Mouse (Mus musculus): ENCODE measurements around the gene Pdik1l. TPM values are rescaled to one million over a fixed set of nuclear protein-coding genes. Genes with fewer than 3 reads are reported as not detected.
A peak's percentile ranks its signal among the peaks of the same experiment; 100 is the strongest.

Pdik1l gene
- total and polyA plus RNA-seq, 3 experiments, result 12.1 to 14.6 (median 13.7) TPM

GRCm38 (mm10) chr4:134243516-134244250 is 44.0 kb downstream of the Pdik1l start, which contains the start of gene E130218I03Rik:
Gene E130218I03Rik, plus strand, starts transcription at chr4:134243662.
- dilution Hi-C loops (cut with MboI; ENCODE audit: extremely low pct_ligation_motif_present, extremely low pct_unique_long_range_greater_than_20kb, low sequenced_read_pairs), result no loop called here
- in situ Hi-C loops (cut with MboI; ENCODE audit: low pct_ligation_motif_present, low pct_unique_long_range_greater_than_20kb, low sequenced_read_pairs), result no loop called here
- H3K9me3 ChIP-seq (replicated peaks; ENCODE audit: low read length), result no peaks in the 10 kb centered on the region
- H3K4me3 ChIP-seq (replicated peaks in 1 of 3; ENCODE audit: low read depth in 2 of 3, low read length in 2 of 3, poor library complexity in 1 of 3), result peak within 1 kb of the TSS; percentile 81 to 93 (median 89)
- H3K79me2 ChIP-seq (replicated peaks; ENCODE audit: control insufficient read depth, extremely low read depth, insufficient read depth, poor library complexity, severe bottlenecking), result peaks cover 10% of the 10 kb centered on the region; the same call in 1 of the 2 replicates
- TF ChIP-seq KAT2A (IDR thresholded peaks at IDR 0.05; ENCODE audit: insufficient replicate concordance, low read length) (no peak), POLR2A (IDR thresholded peaks at IDR 0.05; ENCODE audit: low read depth, low read length) (0 out of 2 replicates have a peak, but pooled peaks have one; percentile 23)
- H3K36me3 ChIP-seq (replicated peaks in 1 of 2; ENCODE audit: control insufficient read depth in 1 of 2, insufficient read depth in 1 of 2, low read length in 1 of 2), result peaks cover 7 to 17% of the 10 kb centered on the region in 2 experiments
- H3K4me1 ChIP-seq (ENCODE audit: control insufficient read depth in 1 of 2, insufficient read depth in 2 of 2), result peaks cover 9 to 19% of the 10 kb centered on the region in 2 experiments; a peak in 3 of 4 replicates
- H3K27me3 ChIP-seq (replicated peaks), result peaks cover 31% of the 10 kb centered on the region
- H3K9ac ChIP-seq (ENCODE audit: insufficient read depth, low read depth), result peak within 1 kb of the TSS; percentile 69
- H3K27ac ChIP-seq (ENCODE audit: insufficient read depth, low read depth), result no peak within 1 kb of the TSS
- peak within 1 kb of the TSS; percentile 42 for H3K4me2 ChIP-seq (ENCODE audit: insufficient read depth, low read depth, poor library complexity, severe bottlenecking)
- DNase-seq (ENCODE audit: extremely low read depth), result no peak

GRCm38 (mm10) chr4:134238686-134239085 is 49.0 kb downstream of the Pdik1l start:
- H3K79me2 ChIP-seq (replicated peaks; ENCODE audit: control insufficient read depth, extremely low read depth, insufficient read depth, poor library complexity, severe bottlenecking), result no peaks in the 10 kb centered on the region
- dilution Hi-C loops (cut with MboI; ENCODE audit: extremely low pct_ligation_motif_present, extremely low pct_unique_long_range_greater_than_20kb, low sequenced_read_pairs), result no loop called here
- in situ Hi-C loops (cut with MboI; ENCODE audit: low pct_ligation_motif_present, low pct_unique_long_range_greater_than_20kb, low sequenced_read_pairs), result no loop called here
- no peak overlapping the region for H3K4me3 ChIP-seq (replicated peaks in 1 of 3; ENCODE audit: low read depth in 2 of 3, low read length in 2 of 3, poor library complexity in 1 of 3)
- H3K27ac ChIP-seq (ENCODE audit: insufficient read depth, low read depth), result no peak overlapping the region
- H3K4me1 ChIP-seq (ENCODE audit: control insufficient read depth in 1 of 2, insufficient read depth in 2 of 2), result peaks cover 9 to 14% of the 10 kb centered on the region in 2 experiments; a peak in 3 of 4 replicates
- peaks cover 3% of the 10 kb centered on the region for H3K27me3 ChIP-seq (replicated peaks)
- no peak overlapping the region for H3K9ac ChIP-seq (ENCODE audit: insufficient read depth, low read depth)
- no peaks in the 10 kb centered on the region for H3K9me3 ChIP-seq (replicated peaks; ENCODE audit: low read length)
- no peak for DNase-seq (ENCODE audit: extremely low read depth)
- no peak overlapping the region for H3K4me2 ChIP-seq (ENCODE audit: insufficient read depth, low read depth, poor library complexity, severe bottlenecking)
- TF ChIP-seq USF2 (conservative IDR thresholded peaks at IDR 0.05; ENCODE audit: low read depth, low read length) (no peak), CTCF (conservative IDR thresholded peaks at IDR 0.05 in 1 of 2, IDR thresholded peaks at IDR 0.05 in 1 of 2; ENCODE audit: low read depth in 2 of 2, low read length in 2 of 2) (0 out of 4 replicates have a peak, but pooled peaks of 1 of the 2 experiments have one; percentile 18)
- peaks cover 4 to 11% of the 10 kb centered on the region in 2 experiments for H3K36me3 ChIP-seq (replicated peaks in 1 of 2; ENCODE audit: control insufficient read depth in 1 of 2, insufficient read depth in 1 of 2, low read length in 1 of 2)

- in situ Hi-C loops (cut with MboI; ENCODE audit: low pct_ligation_motif_present, low pct_unique_long_range_greater_than_20kb, low sequenced_read_pairs), result no loop called here
- Histone ChIP-seq H3K36me3 (replicated peaks in 1 of 2; ENCODE audit: control insufficient read depth in 1 of 2, insufficient read depth in 1 of 2, low read length in 1 of 2) (peaks cover 0 to 7% of the 10 kb centered on the region in 2 experiments), H3K27ac (ENCODE audit: insufficient read depth, low read depth) (no peak within 1 kb of the TSS), H3K9me3 (replicated peaks; ENCODE audit: low read length) (no peaks in the 10 kb centered on the region), H3K9ac (ENCODE audit: insufficient read depth, low read depth) (no peak within 1 kb of the TSS), H3K27me3 (replicated peaks) (peaks cover 4% of the 10 kb centered on the region), H3K4me2 (ENCODE audit: insufficient read depth, low read depth, poor library complexity, severe bottlenecking) (no peak within 1 kb of the TSS), H3K4me3 (replicated peaks in 1 of 3; ENCODE audit: low read depth in 2 of 3, low read length in 2 of 3, poor library complexity in 1 of 3) (no peak within 1 kb of the TSS), H3K79me2 (replicated peaks; ENCODE audit: control insufficient read depth, extremely low read depth, insufficient read depth, poor library complexity, severe bottlenecking) (no peaks in the 10 kb centered on the region), H3K4me1 (ENCODE audit: control insufficient read depth in 1 of 2, insufficient read depth in 2 of 2) (peaks cover 6 to 10% of the 10 kb centered on the region in 2 experiments; a peak in 2 of 4 replicates)
- DNase-seq (ENCODE audit: extremely low read depth), result no peak
- no peak for TF ChIP-seq CTCF (conservative IDR thresholded peaks at IDR 0.05 in 1 of 2, IDR thresholded peaks at IDR 0.05 in 1 of 2; ENCODE audit: low read depth in 2 of 2, low read length in 2 of 2)
- TF ChIP-seq NRF1 (IDR thresholded peaks at IDR 0.05; ENCODE audit: low read depth, low read length), result no peak
- TF ChIP-seq CHD2 (IDR thresholded peaks at IDR 0.05; ENCODE audit: low read length), result no peak
- no peak for TF ChIP-seq TBP (conservative IDR thresholded peaks at IDR 0.05; ENCODE audit: low read depth, low read length)
- no peak for TF ChIP-seq SMC3 (IDR thresholded peaks at IDR 0.05; ENCODE audit: low read depth, low read length)
- no peak for TF ChIP-seq NELFE (IDR thresholded peaks at IDR 0.05; ENCODE audit: low read depth, low read length)
- TF ChIP-seq MAFK (IDR thresholded peaks at IDR 0.05; ENCODE audit: insufficient replicate concordance, low read length), result no peak
- no peak for TF ChIP-seq KAT2A (IDR thresholded peaks at IDR 0.05; ENCODE audit: insufficient replicate concordance, low read length)
- no peak for TF ChIP-seq RCOR1 (conservative IDR thresholded peaks at IDR 0.05; ENCODE audit: low read depth, low read length)
- no peak for TF ChIP-seq TCF12 (IDR thresholded peaks at IDR 0.05; ENCODE audit: low read depth, low read length)
- no peak for TF ChIP-seq EP300 (IDR thresholded peaks at IDR 0.05; ENCODE audit: low read length)
- no peak for TF ChIP-seq E2F4 (IDR thresholded peaks at IDR 0.05; ENCODE audit: insufficient replicate concordance, low read depth, low read length)
- no peak for TF ChIP-seq ZMIZ1 (IDR thresholded peaks at IDR 0.05; ENCODE audit: low read depth, low read length)
- TF ChIP-seq MXI1 (IDR thresholded peaks at IDR 0.05; ENCODE audit: low read depth, low read length), result no peak
- no peak for TF ChIP-seq MYC (IDR thresholded peaks at IDR 0.05; ENCODE audit: low read depth, low read length)
- TF ChIP-seq USF1 (IDR thresholded peaks at IDR 0.05; ENCODE audit: low read depth, low read length), result no peak
- no peak for TF ChIP-seq IRF4 (IDR thresholded peaks at IDR 0.05; ENCODE audit: low read depth, low read length)
- no peak for TF ChIP-seq RAD21 (IDR thresholded peaks at IDR 0.05; ENCODE audit: low read depth, low read length)
- dilution Hi-C loops (cut with MboI; ENCODE audit: extremely low pct_ligation_motif_present, extremely low pct_unique_long_range_greater_than_20kb, low sequenced_read_pairs), result no loop called here
Observed at GRCm38 (mm10) chr4:134238279-134238651, 49.4 kb downstream of the Pdik1l start, which contains the start of gene Cnksr1. Gene Cnksr1, minus strand, starts transcription at chr4:134238399.

All from CH12.LX (cell line).